Mouse (Mus musculus): ENCODE results near the gene Prdm1.

DNA sequence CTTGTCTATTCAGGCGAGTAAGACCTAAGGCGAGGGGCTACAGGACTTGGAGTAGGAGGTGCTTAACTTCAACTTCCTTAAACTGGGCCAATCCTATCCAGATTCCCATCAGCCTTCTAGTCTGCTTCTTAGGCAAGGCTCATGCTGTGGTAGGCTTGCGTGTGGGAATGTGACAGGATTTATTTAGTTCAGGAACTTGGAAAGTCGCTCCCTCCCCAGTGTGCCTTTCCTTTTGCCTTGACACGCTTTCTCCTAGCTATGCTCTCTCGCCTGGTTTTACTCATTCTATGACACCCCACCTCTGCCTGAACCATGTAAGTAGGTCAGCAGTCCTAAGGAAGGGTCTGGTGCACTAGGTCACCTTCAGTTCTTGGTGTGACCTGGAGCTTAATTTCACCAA lies 9.8 kb upstream of the Prdm1 start:
- no peak for TF ChIP-seq POLR2A (IDR thresholded peaks at IDR 0.05; ENCODE audit: borderline replicate concordance, control insufficient read depth, low read depth, low read length)
- no peak for TF ChIP-seq CTCF (IDR thresholded peaks at IDR 0.05; ENCODE audit: control insufficient read depth, insufficient read depth, low read length)
